Mouse (Mus musculus) gastrocnemius, adult 18-20 months (tissue): ENCODE measurements around the gene Shank3. TPM values are rescaled to one million over a fixed set of nuclear protein-coding genes. Genes with fewer than 3 reads are reported as not detected.

Source experiments
- total RNA-seq, 2 experiments: library from RNA; stranded (reverse); gene quantifications; 2 replicates each; pipeline ENCODE4 v1.2.3; 2021

The Shank3 gene
- total RNA-seq, 2 experiments from 2014 or later, result 8.9 to 12.6 TPM

Other genes with a start within 250 kb of the Shank3 start
- gene Sbf1, start 184.3 kb upstream of the Shank3 start, total RNA-seq, result 10 to 100 TPM; 59.4 to 61.0 TPM
- gene Adm2, start 176.9 kb upstream of the Shank3 start, total RNA-seq, result not detected
- under 1 TPM in 1 of 2 experiments, not detected in 1; 0.48 TPM for gene Miox, start 165.2 kb upstream of the Shank3 start, total RNA-seq
- gene Lmf2, start 144.0 kb upstream of the Shank3 start, total RNA-seq, result 10 to 100 TPM; 11.4 to 12.5 TPM
- 10 to 100 TPM; 39.2 to 46.1 TPM for gene Ncaph2, start 143.9 kb upstream of the Shank3 start, total RNA-seq
- gene Sco2, start 125.8 kb upstream of the Shank3 start, total RNA-seq, result 10 to 100 TPM; 12.4 to 13.9 TPM
- under 1 TPM; 0.31 to 0.43 TPM for gene Tymp, start 122.6 kb upstream of the Shank3 start, total RNA-seq
- gene Odf3b, start 120.3 kb upstream of the Shank3 start, total RNA-seq, result under 1 TPM in 1 of 2 experiments, not detected in 1; 0.64 TPM
- gene Klhdc7b, start 114.7 kb upstream of the Shank3 start, total RNA-seq, result not detected
- not detected for gene Syce3, start 89.1 kb upstream of the Shank3 start, total RNA-seq
- 100 to 1,000 TPM; 287 to 338 TPM for gene Cpt1b, start 73.8 kb upstream of the Shank3 start, total RNA-seq
- under 1 TPM; 0.23 to 0.28 TPM for gene C730034F03Rik, start 70.0 kb upstream of the Shank3 start, total RNA-seq
- under 1 TPM in 1 of 2 experiments, not detected in 1; 0.52 TPM for gene Gm44502, start 69.9 kb upstream of the Shank3 start, total RNA-seq
- gene Chkb, start 69.7 kb upstream of the Shank3 start, total RNA-seq, result 10 to 100 TPM; 19.7 to 27.0 TPM
- under 1 TPM; 0.25 to 0.57 TPM for gene Mapk8ip2, start 45.7 kb upstream of the Shank3 start, total RNA-seq
- 1 to 10 TPM; 2.8 to 4.0 TPM for gene Arsa, start 22.2 kb upstream of the Shank3 start, total RNA-seq
- gene Acr, start 68.7 kb downstream of the Shank3 start, total RNA-seq, result not detected
- 1 to 10 TPM; 2.1 to 2.4 TPM for gene Rabl2, start 92.3 kb downstream of the Shank3 start, total RNA-seq